Mouse (Mus musculus): ENCODE measurements at regions not wholly inside any gene's neighbourhood (a gene's known extent, or its start where the extent isn't known, plus 50 kb on each side); places are given as distances from the start of the nearest gene placed in this dataset.

GRCm38 (mm10) chr4:148723208-148723607, 80.1 kb downstream of the Gm572 start:
- ATAC-seq (replicated peaks; ENCODE audit: low read depth, poor library complexity, severe bottlenecking): no peak

- no peak for ATAC-seq (replicated peaks; ENCODE audit: low read depth, poor library complexity, severe bottlenecking)
These were observed 80.1 kb upstream of the Casz1 start for GRCm38 (mm10) chr4:148723934-148724719.

- no peak for ATAC-seq (replicated peaks; ENCODE audit: low read depth, poor library complexity, severe bottlenecking)
These were observed 75.4 kb upstream of the Casz1 start for GRCm38 (mm10) chr4:148728800-148729199.

GRCm38 (mm10) chr4:148731586-148731985, 72.6 kb upstream of the Casz1 start:
- ATAC-seq (replicated peaks; ENCODE audit: low read depth, poor library complexity, severe bottlenecking): no peak

GRCm38 (mm10) chr4:148734061-148734460, 70.2 kb upstream of the Casz1 start:
- no peak for ATAC-seq (replicated peaks; ENCODE audit: low read depth, poor library complexity, severe bottlenecking)

GRCm38 (mm10) chr4:148734547-148734946, 69.7 kb upstream of the Casz1 start:
- ATAC-seq (replicated peaks; ENCODE audit: low read depth, poor library complexity, severe bottlenecking): no peak

GRCm38 (mm10) chr4:148738601-148739530, 65.4 kb upstream of the Casz1 start:
- no peak for ATAC-seq (replicated peaks; ENCODE audit: low read depth, poor library complexity, severe bottlenecking)

- ATAC-seq (replicated peaks; ENCODE audit: low read depth, poor library complexity, severe bottlenecking): peak; percentile 80
These were observed 61.4 kb upstream of the Casz1 start for GRCm38 (mm10) chr4:148742549-148743413.

GRCm38 (mm10) chr4:148743414-148743844, 60.8 kb upstream of the Casz1 start:
- ATAC-seq (replicated peaks; ENCODE audit: low read depth, poor library complexity, severe bottlenecking): no peak

GRCm38 (mm10) chr4:148744053-148744452, 60.2 kb upstream of the Casz1 start:
- ATAC-seq (replicated peaks; ENCODE audit: low read depth, poor library complexity, severe bottlenecking): no peak

- ATAC-seq (replicated peaks; ENCODE audit: low read depth, poor library complexity, severe bottlenecking): no peak
These were observed 57.5 kb upstream of the Casz1 start for GRCm38 (mm10) chr4:148746460-148747314.

- ATAC-seq (replicated peaks; ENCODE audit: low read depth, poor library complexity, severe bottlenecking): no peak
These were observed 56.9 kb upstream of the Casz1 start for GRCm38 (mm10) chr4:148747315-148747644.

- no peak for ATAC-seq (replicated peaks; ENCODE audit: low read depth, poor library complexity, severe bottlenecking)
These were observed 54.2 kb upstream of the Casz1 start for GRCm38 (mm10) chr4:148750030-148750429.

GRCm38 (mm10) chr4:148751591-148751990, 52.6 kb upstream of the Casz1 start:
- no peak for ATAC-seq (replicated peaks; ENCODE audit: low read depth, poor library complexity, severe bottlenecking)

- ATAC-seq (replicated peaks; ENCODE audit: low read depth, poor library complexity, severe bottlenecking): no peak
These were observed 51.7 kb upstream of the Casz1 start for GRCm38 (mm10) chr4:148752360-148753093.

- no peak for ATAC-seq (replicated peaks; ENCODE audit: low read depth, poor library complexity, severe bottlenecking)
These were observed 51.0 kb upstream of the Casz1 start for GRCm38 (mm10) chr4:148753143-148753798.

GRCm38 (mm10) chr4:148753849-148754248, 50.4 kb upstream of the Casz1 start:
- ATAC-seq (replicated peaks; ENCODE audit: low read depth, poor library complexity, severe bottlenecking): no peak

Measured in common myeloid progenitor, adult 5-6 weeks (primary cell).